Mouse (Mus musculus) frontal cortex, postnatal 25 days (tissue): Measurements from ENCODE around the gene Nfkbie.

Experiments used
- DNase-seq, 2 experiments: peaks; one replicate each; pipeline ENCODE4 v3.0.0; 2022; ENCODE audit warnings: low spot score in 2 of 2

Gene Nfkbie

GRCm38 (mm10) chr17:45559732-45560525 is 4.4 kb downstream of the Nfkbie start:
- DNase-seq = no peak

GRCm38 (mm10) chr17:45563216-45563615 is 7.7 kb downstream of the Nfkbie start:
- no peak for DNase-seq

DNA sequence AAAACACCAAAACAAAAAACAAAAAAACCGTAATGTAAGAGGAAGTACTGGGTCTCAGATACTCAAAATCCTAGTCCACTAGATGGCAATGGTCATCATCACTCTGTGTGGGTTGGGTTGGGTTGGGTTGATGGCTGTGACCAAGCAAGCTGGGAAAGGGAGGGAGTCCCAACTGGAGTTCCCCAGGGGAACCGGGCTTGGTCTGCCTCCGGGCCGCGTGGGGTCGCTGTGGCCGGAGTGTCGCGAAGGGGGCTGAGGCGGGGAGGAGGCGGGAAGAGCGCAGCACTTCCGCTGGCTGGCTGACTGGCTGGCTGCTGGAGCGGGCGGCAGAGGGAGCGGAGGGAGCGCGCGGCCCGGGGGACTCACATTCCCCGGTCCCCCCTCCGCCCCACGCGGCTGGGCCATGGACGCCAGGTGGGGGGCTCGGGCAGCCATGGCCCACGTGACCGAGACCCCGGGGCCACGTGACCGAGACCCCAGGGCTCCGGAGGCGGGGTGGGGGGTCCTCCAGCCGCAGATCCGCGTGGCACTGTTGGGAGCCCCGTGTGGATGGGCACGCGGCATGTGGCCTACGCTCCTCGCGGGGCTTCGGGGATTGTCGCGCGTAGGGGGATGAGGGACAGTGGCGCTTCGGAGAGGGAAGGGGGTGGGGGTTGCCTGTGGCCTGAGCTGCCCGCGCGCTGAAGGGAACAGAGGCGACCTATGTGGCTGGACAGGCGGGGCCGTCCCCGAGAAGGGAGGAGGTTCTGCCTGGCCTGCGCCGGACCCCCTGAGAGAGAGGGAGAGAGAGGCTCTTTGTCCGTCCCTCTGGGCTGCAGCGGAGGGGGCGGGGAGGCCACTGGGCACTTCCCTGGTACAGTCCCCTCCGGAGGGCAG is 8.4 kb downstream of the Nfkbie start, which contains the start of gene Slc35b2:
Slc35b2 (plus strand) TSS at position 220 of the 876 bp plus-strand sequence.
- peak; percentile 71 to 80 for DNase-seq

DNA sequence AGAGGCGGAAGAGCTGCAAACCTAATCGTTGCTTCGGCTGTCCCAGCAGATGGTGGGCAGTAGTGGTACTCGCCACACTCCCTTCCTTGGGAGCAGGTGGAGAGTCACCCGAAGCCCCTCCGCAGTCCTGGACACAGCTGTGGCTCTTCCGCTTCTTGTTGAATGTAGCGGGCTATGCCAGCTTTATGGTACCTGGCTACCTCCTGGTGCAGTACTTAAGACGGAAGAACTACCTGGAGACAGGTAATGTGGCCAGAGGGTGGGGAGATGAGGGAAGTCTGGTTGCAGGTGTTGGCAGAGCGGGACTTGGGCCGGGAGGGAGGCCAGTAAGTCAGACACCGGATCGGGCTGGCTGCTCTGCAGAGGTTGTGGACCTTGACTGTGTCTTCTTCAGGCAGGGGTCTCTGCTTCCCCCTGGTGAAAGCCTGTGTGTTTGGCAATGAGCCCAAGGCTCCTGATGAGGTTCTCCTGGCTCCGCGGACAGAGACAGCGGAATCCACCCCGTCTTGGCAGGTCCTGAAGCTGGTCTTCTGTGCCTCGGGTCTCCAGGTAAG is 9.1 kb downstream of the Nfkbie start:
- no peak for DNase-seq

- DNase-seq = no peak
Measured at GRCm38 (mm10) chr17:45565103-45565502, 9.6 kb downstream of the Nfkbie start.

DNA sequence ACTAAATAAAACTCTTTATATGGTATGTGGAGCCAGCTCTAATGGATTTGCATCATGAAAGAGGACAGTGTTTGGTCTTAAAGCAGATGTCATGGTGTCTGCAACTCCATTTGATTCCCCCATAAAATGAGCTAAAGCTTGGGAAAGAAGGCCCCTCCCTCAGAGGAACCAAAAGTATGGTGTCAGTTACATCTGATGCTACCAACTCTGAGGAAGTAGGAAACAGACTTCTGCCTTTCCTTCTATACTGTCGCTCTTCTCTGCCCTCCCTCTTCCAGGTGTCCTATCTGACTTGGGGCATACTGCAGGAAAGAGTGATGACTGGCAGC is 10.5 kb downstream of the Nfkbie start:
- no peak for DNase-seq

- no peak for DNase-seq
Measured at GRCm38 (mm10) chr17:45566360-45567161, 11.1 kb downstream of the Nfkbie start.

DNA sequence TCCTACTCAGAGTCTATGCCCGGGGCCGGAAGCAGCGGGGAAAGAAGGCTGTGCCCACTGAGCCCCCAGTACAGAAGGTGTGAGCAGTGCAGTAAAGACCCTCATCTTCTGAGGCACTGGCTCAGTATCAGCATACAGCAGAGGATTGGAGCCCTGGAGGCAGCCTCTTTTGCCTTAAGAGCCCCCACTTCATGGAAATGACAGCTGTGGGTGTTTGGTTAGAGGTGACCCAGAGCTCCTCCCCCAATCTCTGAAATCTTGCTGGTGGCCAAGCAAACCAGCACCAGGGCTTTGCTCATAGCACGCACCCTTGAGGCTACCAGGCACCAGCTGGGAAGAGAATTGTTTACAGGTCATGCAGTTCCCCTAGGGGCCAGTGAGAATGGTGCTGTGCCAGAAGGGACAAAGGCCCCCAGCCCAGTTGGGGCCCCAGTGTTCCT is 11.7 kb downstream of the Nfkbie start:
- DNase-seq = no peak

- DNase-seq = no peak
Measured at GRCm38 (mm10) chr17:45568990-45569389, 13.5 kb downstream of the Nfkbie start.

DNA sequence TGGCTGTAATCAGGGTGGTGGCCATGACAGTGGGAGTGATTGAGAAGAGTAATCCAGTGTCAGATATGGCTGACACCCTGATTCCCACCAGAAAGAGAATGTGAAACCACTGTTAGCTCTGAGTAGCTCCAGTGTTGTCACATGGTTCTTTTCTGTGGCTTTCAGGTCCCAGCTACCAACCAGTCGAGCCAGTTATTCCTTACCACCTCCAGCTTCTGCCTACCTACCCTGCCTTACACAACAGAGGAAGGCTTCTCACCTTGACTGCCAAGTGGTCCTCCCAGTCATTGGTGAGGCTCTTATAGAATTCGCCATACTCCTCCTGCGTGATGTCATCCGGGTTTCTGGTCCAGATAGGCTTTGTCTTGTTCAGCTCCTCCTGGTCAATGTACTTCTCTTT is 14.5 kb downstream of the Nfkbie start:
- DNase-seq = no peak

- DNase-seq = peak in 1 of 2 experiments; percentile 55
Measured at GRCm38 (mm10) chr17:45572103-45573086, 16.9 kb downstream of the Nfkbie start.

GRCm38 (mm10) chr17:45573087-45573779 is 17.7 kb downstream of the Nfkbie start, which contains the start of gene Hsp90ab1:
Gene Hsp90ab1 (minus strand): TSS chr17:45573271.
- peak; percentile 99 to 100 for DNase-seq

GRCm38 (mm10) chr17:45573780-45574123 is 18.2 kb downstream of the Nfkbie start:
- peak; percentile 97 to 98 for DNase-seq

- peak; percentile 65 to 67 for DNase-seq
Measured at GRCm38 (mm10) chr17:45574129-45574761, 18.7 kb downstream of the Nfkbie start.

GRCm38 (mm10) chr17:45575123-45575897 is 19.8 kb downstream of the Nfkbie start:
- DNase-seq = no peak

DNA sequence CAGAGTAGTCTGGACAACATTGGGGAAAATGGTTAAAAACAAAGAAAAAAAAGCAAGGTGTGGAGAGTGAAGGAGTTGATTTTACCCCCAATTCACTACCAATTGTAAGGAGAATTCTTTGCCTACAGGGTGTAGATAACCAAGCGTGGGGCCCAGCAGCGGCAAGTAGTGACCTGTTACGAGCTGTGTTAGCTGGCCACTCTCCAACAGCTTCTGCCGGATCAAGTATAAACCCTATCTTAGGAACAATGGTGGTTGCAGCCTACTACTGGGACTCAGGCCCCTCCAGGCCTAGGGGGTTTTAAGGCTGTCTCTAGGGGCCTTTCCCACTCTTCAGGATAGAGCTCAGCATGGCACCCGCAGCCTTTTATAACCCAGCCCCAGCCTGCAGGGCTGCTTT is 22.7 kb downstream of the Nfkbie start:
- no peak for DNase-seq

GRCm38 (mm10) chr17:45578843-45579242 is 23.3 kb downstream of the Nfkbie start:
- DNase-seq = no peak

- no peak for DNase-seq
Measured at GRCm38 (mm10) chr17:45579554-45579953, 24.1 kb downstream of the Nfkbie start.
